Mouse (Mus musculus) heart, embryonic 11.5 days (tissue): Measurements from ENCODE around the gene Bmpr1a. TPM values are rescaled to one million over a fixed set of nuclear protein-coding genes. Genes with fewer than 3 reads are reported as not detected.

ENCODE experiments used
- ATAC-seq: fragments of 200-750 bp; cut with Nextera tagmentation; replicated peaks from 2 replicates; pipeline ENCODE4 v1.8.0; 2017; ENCODE audit warnings: moderate library complexity; ENCODE audit not compliant: insufficient number of reproducible peaks, low FRiP score, low TSS enrichment
- H3K27ac ChIP-seq: fragments of 300-500 bp; sonication (generic); 2 replicates; pipeline ENCODE4 v1.5.1; 2014; ENCODE audit warnings: mild to moderate bottlenecking, low read depth, low read length
- H3K27me3 ChIP-seq: fragments of 300-500 bp; sonication (generic); 2 replicates; pipeline ENCODE4 v1.6.1; 2014; ENCODE audit warnings: mild to moderate bottlenecking, low read length, mixed read lengths; ENCODE audit not compliant: control insufficient read depth, insufficient read depth
- H3K36me3 ChIP-seq: fragments of 300-500 bp; sonication (generic); 2 replicates; pipeline ENCODE4 v1.6.1; 2014; ENCODE audit warnings: mild to moderate bottlenecking, low read length, moderate library complexity, mixed read lengths; ENCODE audit not compliant: control insufficient read depth, insufficient read depth
- H3K4me1 ChIP-seq: fragments of 300-500 bp; sonication (generic); 2 replicates; pipeline ENCODE4 v1.6.1; 2014; ENCODE audit warnings: low read length; ENCODE audit not compliant: control insufficient read depth, insufficient read depth
- H3K4me2 ChIP-seq: fragments of 300-500 bp; sonication (generic); 2 replicates; pipeline ENCODE4 v1.6.1; 2014; ENCODE audit warnings: mild to moderate bottlenecking, moderate library complexity
- H3K4me3 ChIP-seq: fragments of 300-500 bp; sonication (generic); 2 replicates; pipeline ENCODE4 v1.5.1; 2014; ENCODE audit warnings: low read depth, low read length
- H3K9ac ChIP-seq: fragments of 300-500 bp; sonication (generic); 2 replicates; pipeline ENCODE4 v1.6.1; 2014; ENCODE audit warnings: mild to moderate bottlenecking, low read depth, low read length, moderate library complexity
- H3K9me3 ChIP-seq: fragments of 300-500 bp; sonication (generic); replicated peaks from 2 replicates; pipeline ENCODE4 v1.6.1; 2016; ENCODE audit warnings: low read length; ENCODE audit not compliant: control insufficient read depth
- WGBS: fragments of 180-500 bp; shearing (Covaris S2); extraction: QIAGEN DNeasy Blood & Tissue Kit; methylation state at CpG from one replicate; pipeline ENCODE4 v1.1.7; 2014; ENCODE audit not compliant: insufficient replicate concordance; 5-methylcytosine and 5-hydroxymethylcytosine counted together
- polyA plus RNA-seq: library from polyadenylated mRNA; unstranded; fragments of >200 nt; fragmentation: Nextera tagmentation; extraction: Ambion mirVana; gene quantifications from 2 replicates; pipeline ENCODE4 v1.2.1, GENCODE M21; 2014

Gene Bmpr1a
- polyA plus RNA-seq, 1 experiment from 2014 or later = 48.1 TPM

DNA sequence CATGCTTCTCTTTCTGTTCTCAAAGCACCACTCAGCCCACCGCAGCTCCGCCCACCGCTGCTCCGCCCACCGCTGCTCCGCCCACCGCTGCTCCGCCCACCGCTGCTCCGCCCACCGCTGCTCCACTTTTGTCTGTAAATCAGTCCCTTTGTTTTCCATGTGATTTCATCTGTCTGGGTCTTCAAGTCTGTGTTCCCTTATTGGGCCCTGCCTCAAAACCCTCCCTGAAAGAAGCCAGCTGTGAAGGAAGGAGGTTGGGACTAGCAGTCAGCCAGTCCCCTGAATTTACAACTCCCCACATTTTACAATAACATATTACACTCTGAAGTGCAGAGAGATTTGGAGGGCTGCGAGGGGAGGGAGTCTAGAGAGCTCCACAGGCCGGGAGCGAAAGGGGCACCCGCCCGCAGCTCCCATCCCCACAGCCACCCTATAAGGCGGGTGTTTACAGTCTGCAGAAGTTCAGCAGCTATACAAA, 37.6 kb upstream of the Bmpr1a start:
- Histone ChIP-seq H3K9ac (no peak overlapping the region), H3K4me1 (peaks cover 28% of the 10 kb centered on the region), H3K4me3 (no peak overlapping the region), H3K27me3 (no peaks in the 10 kb centered on the region), H3K27ac (peak overlapping the region; percentile 32; the same call in 1 of the 2 replicates), H3K36me3 (peaks cover 14% of the 10 kb centered on the region), H3K4me2 (peak overlapping the region; percentile 12; the same call in 1 of the 2 replicates), H3K9me3 (no peaks in the 10 kb centered on the region)
- WGBS = 21% methylated on average over 15 of the region's 17 CpGs
- ATAC-seq = no peak

DNA sequence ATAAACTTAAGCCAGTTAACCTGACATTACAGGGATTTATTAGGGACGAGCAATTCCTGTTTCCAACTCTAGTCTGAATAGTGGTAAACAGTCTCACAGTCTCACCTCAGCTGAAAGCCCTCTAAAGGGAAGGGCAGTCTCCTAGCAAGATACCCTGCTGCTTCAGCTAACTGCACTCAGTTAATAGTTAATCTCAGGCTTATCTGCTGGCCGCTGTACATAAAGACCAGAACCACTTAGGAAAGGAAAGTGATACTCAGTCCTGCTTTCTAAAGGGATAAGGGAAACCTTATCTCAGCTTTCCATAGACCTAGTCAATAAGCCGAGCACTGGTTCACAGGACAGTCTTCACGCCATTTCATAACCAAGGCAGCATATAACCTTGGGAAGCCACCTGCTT, 32.7 kb upstream of the Bmpr1a start:
- Histone ChIP-seq H3K27ac (no peak overlapping the region), H3K9me3 (no peaks in the 10 kb centered on the region), H3K36me3 (peaks cover 18% of the 10 kb centered on the region), H3K4me2 (no peak overlapping the region), H3K9ac (no peak overlapping the region), H3K4me3 (no peak overlapping the region), H3K27me3 (no peaks in the 10 kb centered on the region), H3K4me1 (0 out of 2 replicates have a peak, but pooled peaks cover 2% of the 10 kb centered on the region)
- WGBS = 42% methylated on average over 4 of the region's 4 CpGs
- ATAC-seq = no peak

- Histone ChIP-seq H3K36me3 (peaks cover 26% of the 10 kb centered on the region), H3K27ac (no peak overlapping the region), H3K4me1 (peaks cover 6% of the 10 kb centered on the region; the same call in 1 of the 2 replicates), H3K9ac (no peak overlapping the region), H3K9me3 (no peaks in the 10 kb centered on the region; the same call in 1 of the 2 replicates), H3K4me3 (no peak overlapping the region), H3K4me2 (no peak overlapping the region), H3K27me3 (no peaks in the 10 kb centered on the region)
- no peak for ATAC-seq
- WGBS = 81% methylated on average over 5 of the region's 5 CpGs
Measured at GRCm38 (mm10) chr14:34533537-34533936, 30.4 kb upstream of the Bmpr1a start.

DNA sequence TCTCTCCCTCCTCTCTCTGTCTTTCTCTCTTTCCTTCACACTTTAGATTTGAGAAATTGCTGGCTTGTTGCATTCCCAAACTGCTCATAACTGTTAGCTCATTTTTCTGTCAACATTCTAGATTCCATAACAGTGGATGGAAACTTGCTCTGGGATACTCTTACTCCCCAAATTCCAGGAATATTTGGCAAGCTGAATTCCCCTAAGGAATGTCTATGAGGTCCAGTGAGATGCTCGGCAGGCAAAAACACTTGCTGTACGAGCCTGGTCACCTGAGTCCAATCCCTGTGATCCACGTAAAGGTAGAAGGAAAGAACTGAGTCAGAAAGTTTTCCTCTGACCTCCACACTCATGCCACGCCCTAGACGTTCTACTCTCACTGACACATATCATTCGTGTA, 29.4 kb upstream of the Bmpr1a start:
- Histone ChIP-seq H3K27ac (0 out of 2 replicates have a peak overlapping the region, but pooled peaks have one; percentile 22), H3K36me3 (peaks cover 21% of the 10 kb centered on the region)
- no peak for ATAC-seq

GRCm38 (mm10) chr14:34528804-34529203, 25.7 kb upstream of the Bmpr1a start:
- H3K27me3 ChIP-seq = no peaks in the 10 kb centered on the region

More for the DNA sequence above, 29.4 kb upstream of the Bmpr1a start:
- no peaks in the 10 kb centered on the region for H3K27me3 ChIP-seq
- peaks cover 6% of the 10 kb centered on the region; the same call in 1 of the 2 replicates for H3K4me1 ChIP-seq
- no peak overlapping the region for H3K9ac ChIP-seq
- H3K4me2 ChIP-seq = no peak overlapping the region
- H3K4me3 ChIP-seq = no peak overlapping the region
- WGBS = 63% methylated on average over 6 of the region's 6 CpGs
- H3K9me3 ChIP-seq = no peaks in the 10 kb centered on the region; the same call in 1 of the 2 replicates

DNA sequence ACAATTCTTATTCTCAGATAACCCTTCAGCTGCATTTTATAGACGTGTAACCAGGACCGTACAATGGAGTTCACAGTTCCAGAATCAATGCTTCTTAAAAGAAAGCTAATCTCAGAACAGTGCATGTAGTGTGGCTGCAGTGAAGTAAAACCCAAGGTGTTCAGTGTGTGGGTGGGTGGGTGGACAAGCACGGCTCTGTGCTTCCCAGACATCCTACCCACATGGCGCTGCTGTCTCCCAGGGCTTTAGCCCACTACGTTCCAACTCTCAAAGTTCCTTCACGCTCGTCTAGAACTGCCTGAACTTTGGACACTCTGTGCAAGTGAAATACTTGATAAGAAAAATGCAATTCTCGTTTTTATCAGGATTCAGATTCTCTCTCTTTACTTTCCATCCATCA, 19.6 kb upstream of the Bmpr1a start, which contains the start of gene 9230112D13Rik:
Gene 9230112D13Rik (minus strand): TSS at position 101 of the 400 bp plus-strand sequence.
- ATAC-seq = no peak
- Histone ChIP-seq H3K36me3 (no peaks in the 10 kb centered on the region), H3K27ac (no peak within 1 kb of the TSS), H3K27me3 (no peaks in the 10 kb centered on the region), H3K9ac (no peak within 1 kb of the TSS), H3K4me1 (no peaks in the 10 kb centered on the region), H3K4me2 (no peak within 1 kb of the TSS), H3K9me3 (no peaks in the 10 kb centered on the region), H3K4me3 (no peak within 1 kb of the TSS)
- WGBS = 77% methylated on average over 8 of the region's 8 CpGs

More at GRCm38 (mm10) chr14:34528804-34529203, 25.7 kb upstream of the Bmpr1a start:
- no peak overlapping the region for H3K4me3 ChIP-seq
- 0 out of 2 replicates have a peak, but pooled peaks have one; percentile 41 for ATAC-seq
- peaks cover 6% of the 10 kb centered on the region; the same call in 1 of the 2 replicates for H3K4me1 ChIP-seq
- 0 out of 2 replicates have a peak overlapping the region, but pooled peaks have one; percentile 12 for H3K27ac ChIP-seq
- H3K9me3 ChIP-seq = no peaks in the 10 kb centered on the region; the same call in 1 of the 2 replicates
- H3K9ac ChIP-seq = no peak overlapping the region
- peaks cover 15% of the 10 kb centered on the region for H3K36me3 ChIP-seq
- H3K4me2 ChIP-seq = no peak overlapping the region
- WGBS = 52% methylated on average over 8 of the region's 8 CpGs

- WGBS = 70% methylated on average over 8 of the region's 8 CpGs
- Histone ChIP-seq H3K4me2 (no peak overlapping the region), H3K4me1 (peaks cover 5% of the 10 kb centered on the region; the same call in 1 of the 2 replicates), H3K27ac (no peak overlapping the region), H3K9ac (no peak overlapping the region), H3K9me3 (no peaks in the 10 kb centered on the region), H3K27me3 (no peaks in the 10 kb centered on the region), H3K4me3 (no peak overlapping the region), H3K36me3 (no peaks in the 10 kb centered on the region)
- no peak for ATAC-seq
Measured at GRCm38 (mm10) chr14:34517959-34518544, 14.9 kb upstream of the Bmpr1a start.

GRCm38 (mm10) chr14:34516960-34517577, 13.9 kb upstream of the Bmpr1a start:
- Histone ChIP-seq H3K27ac (no peak overlapping the region), H3K9ac (no peak overlapping the region), H3K4me1 (peaks cover 5% of the 10 kb centered on the region; the same call in 1 of the 2 replicates), H3K9me3 (no peaks in the 10 kb centered on the region), H3K4me3 (no peak overlapping the region), H3K27me3 (no peaks in the 10 kb centered on the region), H3K4me2 (no peak overlapping the region), H3K36me3 (no peaks in the 10 kb centered on the region)
- ATAC-seq = no peak
- WGBS = 86% methylated on average over 10 of the region's 10 CpGs
